Mouse (Mus musculus) liver, postnatal 0 days (tissue): ENCODE results near the gene Kcnk4.

Experiments
- CTCF ChIP-seq: sonication (generic); IDR thresholded peaks from 2 replicates; pipeline ENCODE4 v1.5.1; 2016; ENCODE audit warnings: antibody characterized with exemption, low read depth
- EP300 ChIP-seq: IDR thresholded peaks from 2 replicates; pipeline ENCODE4 v1.6.1; 2016; ENCODE audit warnings: antibody characterized with exemption, low read depth, mild to moderate bottlenecking

DNA sequence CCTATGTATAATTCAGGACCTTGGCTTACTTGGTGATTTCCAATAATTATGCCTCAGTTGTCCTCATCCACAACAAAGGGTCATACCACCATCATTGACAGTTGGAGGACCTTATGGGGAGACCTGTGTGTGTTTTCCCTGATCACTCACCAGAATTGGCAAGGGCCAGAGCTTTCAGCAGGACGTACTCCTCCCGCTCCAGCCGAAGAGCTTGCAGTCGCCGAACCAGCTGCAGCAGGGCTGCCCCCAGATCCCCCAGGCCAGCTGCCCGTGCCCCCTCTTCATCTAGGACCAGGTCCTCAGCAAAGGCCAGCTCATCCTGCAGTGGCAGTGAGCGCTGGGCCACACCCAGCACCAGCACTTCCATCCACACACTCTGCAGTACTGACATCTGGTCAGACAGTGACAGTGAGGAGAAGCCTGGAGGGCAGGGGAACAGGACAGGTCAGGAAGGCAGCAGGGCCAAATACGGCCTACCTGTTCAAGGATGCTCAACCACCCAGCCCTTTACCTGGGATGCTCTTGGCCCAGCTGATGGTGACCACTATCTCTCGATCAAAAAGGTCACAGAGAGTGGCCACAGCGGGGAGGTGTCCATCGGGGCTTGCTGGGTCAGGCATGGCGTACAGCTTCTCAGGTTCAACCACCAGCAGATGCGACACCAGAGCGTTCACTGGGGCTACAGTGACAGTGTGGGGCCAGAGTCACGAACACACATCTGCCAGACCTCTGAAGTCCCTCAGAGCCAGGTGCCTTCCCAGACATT lies 21.9 kb downstream of the Kcnk4 start:
- TF ChIP-seq CTCF (no peak), EP300 (no peak)
